Mouse (Mus musculus): Measurements from ENCODE around the gene Specc1.
A peak's percentile ranks its signal among the peaks of the same experiment; 100 is the strongest.
"Not testable (repeated sequence)": the region's sequence is repeated elsewhere in the genome, so short reads cannot be mapped to it uniquely, and the experiment has no call there.

Gene Specc1

DNA sequence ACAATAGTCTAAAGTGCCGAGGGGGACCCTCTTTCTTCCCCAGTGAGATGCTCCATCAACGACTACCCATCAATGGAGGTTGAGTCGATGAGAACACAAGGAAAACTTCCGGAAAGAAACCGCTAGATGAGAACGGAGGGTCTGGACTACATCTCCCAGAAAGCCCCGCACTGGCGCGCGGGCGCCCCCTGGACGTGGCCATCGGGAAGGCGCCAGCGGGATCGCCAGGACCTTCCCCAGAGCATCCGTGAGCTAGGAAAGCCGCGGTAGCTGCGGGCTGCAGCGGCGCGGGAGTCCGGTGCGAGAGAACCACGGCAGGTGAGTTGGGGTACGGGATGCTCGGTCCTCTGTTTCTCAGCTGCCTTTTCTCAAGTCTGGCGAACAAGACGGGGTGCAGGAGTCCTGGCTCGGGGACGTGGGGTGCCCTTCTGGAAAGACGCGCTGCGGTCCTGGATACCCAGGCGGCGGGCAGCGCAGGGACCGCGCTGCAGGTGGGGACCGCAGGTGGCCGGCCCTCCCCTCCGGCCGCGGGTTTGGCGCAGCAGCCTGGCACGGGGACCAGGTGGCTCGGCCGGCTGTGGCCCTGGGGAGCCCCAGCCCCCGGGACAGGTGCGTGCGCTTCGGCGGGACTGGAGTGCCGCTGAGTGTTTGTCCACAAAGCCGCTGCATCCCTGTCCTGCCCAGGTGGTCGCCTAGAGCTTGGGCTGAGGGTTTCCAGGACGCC, at the start of gene Specc1:
Gene Specc1, plus strand, starts transcription at position 192 of the 724 bp plus-strand sequence.
- peak; percentile 82 to 84 for DNase-seq (ENCODE audit: low spot score in 2 of 2)

DNA sequence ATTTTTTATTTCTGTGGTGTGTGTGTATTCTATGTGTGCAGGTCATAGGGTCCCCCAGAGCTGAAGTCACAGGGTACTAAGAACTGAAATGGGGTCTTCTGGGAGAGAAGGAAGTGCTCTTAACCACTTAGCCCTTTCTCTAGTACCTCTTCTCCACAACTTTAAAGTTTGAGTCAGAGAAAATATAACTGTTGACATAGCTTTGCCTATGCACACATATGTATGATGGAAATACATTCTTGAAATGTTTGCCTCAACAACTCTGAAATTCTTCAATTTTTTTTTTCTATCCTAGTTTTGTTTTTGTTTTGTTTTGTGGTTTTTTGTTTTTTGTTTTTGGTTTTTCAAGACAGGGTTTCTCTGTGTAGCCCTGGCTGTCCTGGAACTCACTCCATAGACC, 48.2 kb upstream of the Specc1 start:
- no peak for DNase-seq (ENCODE audit: low spot score in 2 of 2)

DNA sequence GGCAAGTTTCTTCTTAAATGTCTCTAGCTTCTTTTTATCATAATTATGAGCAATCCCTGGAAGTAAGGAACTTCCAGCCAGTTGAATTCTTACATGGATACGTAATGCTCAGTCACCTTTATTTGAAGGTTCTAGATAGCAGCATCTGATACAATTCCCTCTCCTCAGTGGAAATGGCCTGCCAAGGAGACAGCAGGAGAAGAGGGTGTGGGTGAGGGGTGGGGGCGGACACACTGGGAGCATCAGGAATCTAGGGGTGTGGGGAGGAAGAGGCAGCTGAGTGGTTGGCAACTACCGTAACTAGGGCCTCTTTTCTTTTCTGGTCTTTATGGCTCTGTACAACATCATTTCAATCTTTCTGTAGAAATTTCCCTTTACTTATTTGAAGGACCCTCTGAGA, 36.9 kb upstream of the Specc1 start:
- peak in 1 of 2 experiments; percentile 20 for DNase-seq (ENCODE audit: low spot score in 2 of 2)

DNA sequence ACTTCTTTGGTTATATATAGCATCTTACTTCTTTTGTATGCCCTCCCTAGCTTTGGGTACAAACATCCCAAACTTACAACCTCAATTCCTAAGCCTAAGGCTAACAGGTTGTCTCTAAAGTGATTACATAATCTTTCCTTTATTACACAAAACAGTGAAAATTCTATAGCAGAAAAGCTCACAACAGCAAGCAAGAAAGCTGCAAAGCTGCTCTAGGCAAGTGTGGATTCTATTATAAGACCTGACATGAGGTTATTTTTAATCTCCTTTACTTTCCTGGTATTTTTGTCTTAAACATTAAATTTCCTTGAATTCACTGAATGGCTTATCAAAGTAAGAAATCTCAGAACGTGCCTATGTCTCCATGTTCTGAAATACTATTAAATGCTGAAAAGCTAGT, 33.3 kb upstream of the Specc1 start:
- DNase-seq (ENCODE audit: low spot score in 2 of 2) = no peak

DNA sequence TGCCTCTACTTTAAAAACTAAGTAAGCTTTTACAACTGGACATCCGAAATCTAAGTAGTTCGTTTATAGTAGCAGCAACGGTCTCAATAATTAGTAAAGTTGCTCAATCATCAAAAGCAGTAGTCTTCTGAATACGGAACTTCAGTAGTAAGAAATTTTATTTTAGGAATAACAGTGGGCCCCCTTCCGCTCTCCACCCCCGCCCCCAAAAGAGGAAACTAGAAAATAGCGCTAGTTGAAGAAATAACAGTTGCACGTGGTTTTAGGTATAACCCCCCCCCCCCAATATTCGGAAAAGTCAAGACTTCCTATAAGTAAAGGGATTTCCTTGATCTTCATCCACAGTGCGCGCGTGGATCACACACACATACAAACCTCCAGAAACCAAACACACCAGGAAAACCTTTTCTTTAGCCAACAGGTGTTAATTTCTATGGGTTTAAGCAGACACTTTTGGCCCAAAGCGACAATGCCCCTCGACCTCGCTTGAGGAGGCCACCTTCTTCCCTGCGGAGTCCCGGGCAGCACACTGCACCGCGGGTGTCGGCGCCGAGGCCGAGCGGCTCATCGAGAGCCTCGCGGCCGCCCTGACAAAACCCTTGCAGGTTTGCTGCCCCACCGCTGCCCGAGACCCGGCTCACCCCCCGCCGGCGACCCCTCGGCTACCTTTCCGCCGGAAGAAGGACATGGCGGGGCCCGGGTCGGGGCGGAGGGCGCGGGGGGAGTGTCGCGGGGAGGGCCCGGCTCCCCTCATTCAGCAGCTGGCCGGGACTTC, 27.1 kb upstream of the Specc1 start:
- peak; percentile 19 to 20 for DNase-seq (ENCODE audit: low spot score in 2 of 2)

DNA sequence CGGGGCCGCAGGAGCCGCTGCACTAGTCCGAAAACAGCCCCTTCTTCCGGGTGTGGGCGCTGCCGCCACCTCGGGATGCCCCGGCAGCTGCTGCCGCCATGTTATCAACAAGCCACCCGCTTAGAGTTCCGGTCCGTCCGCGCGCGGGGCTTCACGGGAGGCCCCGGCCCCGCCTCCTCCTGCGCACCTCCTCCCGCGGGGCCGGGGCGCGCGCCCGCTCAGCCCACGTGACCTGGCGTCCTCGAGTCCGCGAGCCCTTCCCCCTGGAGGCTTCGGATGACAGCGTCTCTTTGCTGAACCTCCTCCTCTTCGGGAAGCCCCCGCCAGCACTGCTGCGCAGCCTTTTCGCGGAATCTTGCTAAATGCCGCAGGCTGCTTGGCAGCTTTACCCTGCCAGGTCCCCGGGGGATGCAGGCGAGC, 26.5 kb upstream of the Specc1 start, which contains the start of gene Akap10:
Gene Akap10, minus strand, starts transcription at position 155 of the 420 bp plus-strand sequence.
- DNase-seq (ENCODE audit: low spot score in 2 of 2) = peak; percentile 92 to 94

DNA sequence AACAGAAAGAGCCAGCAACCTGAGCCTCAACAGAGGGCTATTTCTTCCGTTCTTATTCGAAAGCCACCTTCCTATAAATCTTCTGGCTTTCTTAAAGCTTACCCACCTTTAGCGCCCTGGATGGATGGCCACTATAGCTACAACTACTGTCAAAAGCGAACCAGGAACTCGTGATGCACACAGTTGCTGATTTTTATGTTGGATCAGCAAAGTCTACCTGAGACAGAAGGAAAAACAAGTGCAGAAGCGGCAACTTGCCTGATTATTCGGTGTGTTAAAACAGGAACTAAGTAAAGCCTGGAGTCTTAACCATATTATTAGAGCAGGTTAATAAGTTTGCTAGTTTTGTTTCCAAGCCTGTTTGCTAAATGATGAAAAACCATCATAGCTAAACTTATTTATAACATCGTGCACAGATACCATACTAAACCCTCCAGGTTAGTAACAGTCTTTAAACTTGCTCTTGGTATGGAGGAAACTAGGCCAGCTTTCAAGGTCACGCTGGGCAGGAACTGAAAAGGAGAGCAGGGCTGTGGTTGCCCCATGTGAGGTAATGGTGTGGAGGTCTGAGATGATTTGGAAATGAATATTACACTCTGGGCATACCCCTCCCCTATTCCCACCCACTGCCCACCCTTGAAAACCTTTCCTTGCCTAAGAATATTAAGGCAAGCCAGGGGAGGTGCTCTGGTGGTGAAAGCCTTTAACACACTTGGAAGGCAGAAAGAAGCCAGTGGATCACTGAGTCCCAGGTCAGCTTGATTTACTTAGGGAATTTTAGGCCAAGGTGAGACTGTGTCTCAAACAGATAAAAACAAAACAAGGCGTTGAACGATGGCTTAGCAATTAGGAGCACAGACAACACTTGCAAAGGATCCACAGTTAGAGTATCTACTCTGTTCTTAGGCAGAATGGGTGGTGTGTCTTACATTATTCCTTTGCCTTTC, 25.6 kb upstream of the Specc1 start:
- no peak for DNase-seq (ENCODE audit: low spot score in 2 of 2)

DNA sequence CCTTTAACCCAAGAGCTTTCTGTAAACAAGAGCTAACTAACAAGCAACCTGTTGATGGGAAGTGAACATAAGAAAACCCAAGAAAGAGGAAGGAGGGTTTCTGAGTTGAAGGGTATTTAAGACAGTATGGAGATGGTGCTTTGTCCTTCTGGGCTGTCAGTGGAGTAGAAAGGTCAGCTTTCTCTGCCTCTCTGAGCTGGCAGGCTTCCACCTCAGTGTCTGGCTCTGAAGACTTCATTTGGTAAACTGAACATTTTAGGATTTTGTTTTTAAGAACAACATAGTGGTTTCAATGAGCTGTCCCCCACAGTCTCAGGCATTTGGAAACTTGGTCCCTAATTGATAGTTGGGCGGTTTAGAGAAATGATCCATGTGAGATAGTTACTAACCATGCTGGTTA, 18.8 kb upstream of the Specc1 start:
- DNase-seq (ENCODE audit: low spot score in 2 of 2) = no peak

DNA sequence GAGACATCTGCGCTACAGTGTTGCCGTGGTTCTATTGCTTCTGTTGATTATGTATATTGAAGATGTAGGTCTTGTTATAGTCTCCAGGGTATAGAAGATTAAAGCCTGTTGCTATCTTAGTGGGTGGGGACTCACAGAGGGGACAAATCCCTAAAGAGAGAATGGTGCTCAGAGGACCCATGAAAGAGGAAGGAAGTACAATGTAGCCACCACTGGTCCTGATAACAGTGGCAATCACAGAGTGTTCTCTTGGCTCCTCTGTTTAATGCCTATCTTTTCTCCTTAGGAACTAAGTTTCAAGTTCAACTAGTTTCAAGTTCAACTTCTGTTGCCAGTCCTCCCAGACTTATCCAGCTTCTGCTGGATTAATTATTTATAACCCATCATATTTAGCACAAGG, 13.7 kb upstream of the Specc1 start:
- DNase-seq (ENCODE audit: low spot score in 2 of 2) = no peak

DNA sequence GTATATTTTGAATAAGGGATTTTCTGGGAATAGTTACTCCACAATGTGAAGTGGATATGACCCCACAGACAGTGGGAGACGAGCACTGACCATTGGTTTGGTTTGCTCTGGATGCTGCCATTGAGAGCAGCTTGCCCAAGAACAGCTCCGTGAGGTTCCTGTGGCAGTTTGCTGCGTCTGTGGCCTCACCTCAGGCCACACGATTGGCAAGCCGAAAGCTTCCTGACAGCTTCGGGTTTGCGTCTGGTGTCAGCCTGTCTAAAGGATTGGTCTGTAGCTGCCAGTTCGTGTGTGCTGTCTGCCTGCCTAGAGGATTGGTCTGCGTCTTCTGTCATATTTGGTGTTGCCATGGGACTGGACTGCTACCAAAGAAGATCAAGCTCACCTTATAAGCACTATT, 12.1 kb upstream of the Specc1 start:
- no peak for DNase-seq (ENCODE audit: low spot score in 2 of 2)

DNA sequence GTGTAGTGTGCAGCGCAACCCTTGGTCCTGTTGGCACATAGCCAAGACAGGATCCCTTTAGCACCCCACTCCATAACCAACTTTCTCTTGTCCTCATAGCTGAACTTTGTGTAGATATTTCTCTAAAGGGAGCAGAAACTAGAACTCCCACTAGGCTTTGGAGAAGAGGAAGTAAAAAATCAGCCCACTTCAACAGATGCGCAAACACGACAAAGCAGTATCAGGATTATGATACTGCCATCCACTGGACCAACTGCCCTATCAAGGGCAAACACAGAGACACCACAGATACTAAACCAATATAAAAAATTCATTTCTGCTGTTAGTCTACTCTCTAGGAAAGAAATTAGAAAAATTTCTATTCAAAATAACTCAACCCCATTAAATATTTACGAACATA, 10.0 kb upstream of the Specc1 start:
- DNase-seq (ENCODE audit: low spot score in 2 of 2) = no peak

DNA sequence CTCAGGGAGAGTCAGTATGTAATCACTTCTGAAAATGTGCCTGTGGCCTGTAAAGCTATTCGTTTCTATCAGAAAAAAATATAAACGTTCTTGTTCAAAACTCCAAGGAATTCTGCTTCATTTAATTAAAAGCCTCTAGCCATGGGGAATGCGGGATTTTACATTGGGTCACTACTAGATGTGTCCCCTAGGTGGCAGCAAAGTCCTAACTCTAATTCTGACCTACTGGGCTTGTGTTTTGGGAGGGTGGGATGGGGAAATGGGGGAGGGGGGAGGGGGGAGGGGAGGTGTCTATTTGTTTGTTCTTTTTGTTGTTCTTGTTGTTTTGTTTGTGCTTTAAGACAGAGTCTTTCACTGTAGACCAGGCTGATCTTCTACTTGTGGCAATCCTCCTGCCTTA, 7.2 kb upstream of the Specc1 start:
- DNase-seq (ENCODE audit: low spot score in 2 of 2) = no peak

DNA sequence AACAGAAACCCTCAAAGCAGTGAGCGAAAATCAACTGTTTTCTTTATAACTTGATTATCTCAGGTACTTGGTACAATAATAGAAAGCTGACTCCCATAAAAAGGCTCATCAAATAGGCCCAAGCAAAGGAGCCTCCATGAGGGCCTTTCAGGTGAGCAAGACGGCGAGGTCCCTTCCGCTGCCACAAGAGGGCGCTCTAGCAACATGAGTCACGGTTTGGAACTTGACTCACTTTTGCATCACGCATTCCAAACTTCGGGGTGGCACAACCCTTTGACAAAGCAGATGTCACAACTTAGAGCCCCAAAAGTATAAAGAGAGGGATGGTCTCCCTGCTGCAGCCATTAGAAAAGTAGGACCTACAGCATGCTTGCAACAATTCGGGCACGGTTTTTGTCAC, 5.9 kb upstream of the Specc1 start:
- peak; percentile 69 to 81 for DNase-seq (ENCODE audit: low spot score in 2 of 2)

DNA sequence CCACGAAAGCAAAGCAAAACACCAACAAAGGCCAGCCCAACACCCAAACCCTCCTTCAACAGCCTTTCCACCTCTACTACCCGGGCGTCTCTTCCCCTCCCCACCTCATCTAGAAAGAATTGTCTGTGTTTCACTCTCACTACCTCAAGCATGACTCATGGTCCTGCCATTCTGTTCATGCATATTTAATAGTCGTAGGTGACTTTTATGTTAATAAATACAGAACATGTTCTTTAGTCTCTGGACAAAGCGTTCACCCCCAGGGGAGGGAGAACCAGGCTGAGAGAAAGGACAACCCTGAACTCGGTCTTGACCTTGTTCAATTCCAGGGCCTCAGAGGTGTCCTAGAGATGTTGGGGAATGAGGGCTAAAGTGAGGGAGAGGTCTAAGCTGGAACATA, 1.4 kb upstream of the Specc1 start:
- no peak for DNase-seq (ENCODE audit: low spot score in 2 of 2)

DNA sequence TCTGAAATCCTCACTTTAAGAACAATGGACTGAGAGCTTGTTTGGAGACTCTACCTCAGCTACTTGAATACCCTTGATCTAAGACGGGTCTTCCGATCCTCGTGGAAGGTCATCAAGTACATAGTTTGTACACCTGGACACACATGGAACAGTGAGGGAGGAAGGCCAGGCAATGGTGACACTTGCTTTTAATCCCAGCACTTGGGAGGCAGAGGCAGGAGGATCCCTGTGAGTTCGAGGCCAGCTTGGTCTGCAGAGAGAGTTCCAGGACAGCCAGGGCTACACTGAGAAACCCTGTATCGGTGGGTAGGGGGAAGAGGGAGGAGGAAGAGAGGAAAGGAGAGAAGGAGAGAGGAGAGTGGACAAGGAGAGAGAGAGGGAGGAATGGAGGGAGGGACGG, 612 bp upstream of the Specc1 start:
- DNase-seq (ENCODE audit: low spot score in 2 of 2) = no peak

DNA sequence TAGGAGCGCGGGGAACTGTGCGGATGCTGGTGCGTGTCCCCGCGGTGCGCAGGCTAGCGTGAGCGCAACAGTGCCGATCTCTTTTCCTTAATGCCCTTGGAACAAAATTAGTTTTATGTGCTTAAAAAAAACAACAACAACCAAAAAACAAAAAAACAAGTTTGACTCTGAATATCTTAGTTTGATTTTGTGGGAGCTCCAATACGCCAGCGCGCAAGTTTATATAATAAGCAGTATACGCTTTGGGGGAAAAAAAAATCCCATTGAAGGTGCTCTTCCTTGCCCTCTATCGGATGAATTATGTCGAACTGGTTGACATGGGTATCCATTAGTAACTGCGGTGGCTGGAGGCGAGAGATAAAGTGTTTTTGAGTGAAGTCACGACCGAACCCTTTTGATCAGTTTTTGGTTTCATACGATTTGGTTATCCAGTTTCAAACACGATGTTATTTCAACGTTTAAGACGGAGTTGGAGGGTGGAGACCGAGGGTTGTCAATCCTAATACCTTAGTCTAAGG, 792 bp downstream of the Specc1 start:
- DNase-seq (ENCODE audit: low spot score in 2 of 2) = no peak

DNA sequence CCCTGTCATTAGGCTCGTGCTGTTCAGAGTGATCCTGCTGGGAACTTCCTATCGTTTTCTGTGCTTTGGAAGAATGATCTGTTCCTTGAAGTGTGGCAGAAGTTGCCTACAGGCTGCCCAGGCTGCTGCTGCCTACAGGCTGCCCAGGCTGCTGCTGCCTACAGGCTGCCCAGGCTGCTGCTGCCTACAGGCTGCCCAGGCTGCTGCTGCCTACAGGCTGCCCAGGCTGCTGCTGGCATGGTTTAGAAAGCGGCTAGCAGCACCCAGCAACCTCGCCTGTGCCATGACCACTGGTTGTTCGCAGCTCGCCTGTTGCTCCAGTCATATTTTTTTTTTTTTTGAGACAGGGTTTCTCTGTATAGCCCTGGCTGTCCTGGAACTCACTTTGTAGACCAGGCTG, 2.1 kb downstream of the Specc1 start:
- not testable (repeated sequence) for DNase-seq (ENCODE audit: low spot score in 2 of 2)

DNA sequence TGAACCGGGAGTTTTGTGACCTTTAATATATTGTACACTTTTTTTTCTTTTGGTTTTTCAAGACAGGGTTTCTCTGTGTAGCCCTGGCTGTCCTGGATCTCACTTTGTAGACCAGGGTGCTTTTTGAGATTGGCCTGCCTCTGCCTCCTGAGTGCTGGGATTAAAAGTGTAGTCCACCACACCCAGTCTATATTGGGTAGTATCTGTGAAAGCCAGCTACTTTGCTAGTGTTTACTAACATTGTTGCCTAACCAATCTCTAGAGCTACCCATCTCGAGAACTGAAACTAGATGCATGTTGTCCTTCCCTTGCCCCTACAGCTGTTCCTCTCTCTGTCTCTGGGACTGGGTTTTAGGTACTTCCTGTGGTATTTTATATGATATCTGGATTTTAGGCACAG, 3.5 kb downstream of the Specc1 start:
- no peak for DNase-seq (ENCODE audit: low spot score in 2 of 2)

DNA sequence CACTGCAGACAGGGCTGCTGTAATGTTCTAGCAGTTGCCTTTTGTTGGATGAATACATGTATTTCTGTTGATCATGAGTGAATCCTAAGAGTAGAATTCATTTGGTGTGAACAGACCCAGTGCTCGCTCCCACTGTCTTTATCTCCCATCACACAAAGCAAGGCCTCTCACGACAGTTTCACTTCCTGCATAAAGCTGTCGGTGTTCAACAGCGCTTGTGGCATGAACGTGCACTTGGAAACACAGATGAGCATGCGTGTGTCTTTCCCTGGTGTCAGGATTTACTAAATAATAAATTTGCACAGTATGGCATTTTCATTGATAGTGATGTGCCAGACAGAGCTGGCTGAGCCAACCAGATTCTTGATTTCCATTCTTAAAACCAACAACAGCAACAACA, 6.1 kb downstream of the Specc1 start:
- DNase-seq (ENCODE audit: low spot score in 2 of 2) = no peak

DNA sequence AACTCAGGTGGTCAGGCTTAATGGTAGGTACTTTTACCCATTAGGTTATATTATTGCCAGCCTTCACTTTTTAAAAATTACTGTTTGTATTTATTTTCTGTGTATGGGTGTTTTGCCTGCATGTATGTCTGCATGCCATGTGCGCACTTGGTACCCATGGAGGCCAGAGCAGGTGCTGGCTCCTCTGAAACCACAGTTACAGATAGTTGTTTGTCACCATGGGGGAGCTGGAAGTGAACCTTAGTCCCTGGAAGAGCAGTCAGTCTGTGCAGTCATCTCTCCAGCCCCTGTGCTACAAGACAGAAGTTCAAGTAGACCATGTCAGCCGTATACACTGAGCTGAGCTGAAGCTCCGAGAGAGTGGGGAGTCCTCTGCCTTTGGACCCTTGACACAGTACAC, 6.6 kb downstream of the Specc1 start:
- DNase-seq (ENCODE audit: low spot score in 2 of 2) = no peak

DNA sequence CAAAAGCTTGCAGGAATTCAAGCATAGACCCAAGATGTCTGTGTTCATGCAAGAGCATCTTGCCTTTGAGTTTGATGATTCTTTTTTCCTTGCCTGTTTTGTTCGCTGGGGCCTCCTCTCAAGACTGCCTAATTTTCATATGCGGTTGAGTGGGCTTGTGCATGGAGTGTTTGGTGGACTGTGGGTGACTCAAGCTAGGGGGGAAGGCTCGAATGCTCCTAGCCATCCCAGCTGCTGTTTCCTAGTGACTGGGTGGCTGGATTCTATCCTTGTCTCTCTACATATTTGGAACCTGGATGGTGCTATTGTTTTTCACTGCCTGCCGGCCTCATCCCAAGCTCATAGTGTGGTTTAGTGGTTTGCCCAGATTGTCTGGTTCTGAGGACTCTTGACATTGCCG, 8.0 kb downstream of the Specc1 start:
- DNase-seq (ENCODE audit: low spot score in 2 of 2) = peak in 1 of 2 experiments; percentile 20

DNA sequence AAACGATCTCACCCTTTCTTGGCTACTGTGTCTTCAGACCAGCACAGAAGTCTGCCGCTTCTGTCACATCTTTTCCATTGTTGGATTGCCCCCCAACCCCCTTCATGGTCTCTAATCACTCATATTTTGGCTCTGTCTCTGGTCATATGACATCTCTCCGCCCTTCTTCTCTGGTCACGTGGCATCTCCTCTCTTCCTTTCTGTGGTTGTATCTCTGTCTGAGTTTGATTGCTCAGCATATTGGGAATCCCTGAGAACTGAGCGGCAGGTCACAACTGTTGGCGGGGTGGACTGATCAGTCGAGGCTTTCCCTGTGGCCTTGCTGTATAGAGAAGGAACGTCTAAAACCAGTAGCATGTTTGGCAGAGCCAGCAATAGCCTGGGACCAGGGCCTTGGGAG, 10.5 kb downstream of the Specc1 start:
- DNase-seq (ENCODE audit: low spot score in 2 of 2) = no peak

All from right cerebral cortex, postnatal 36 days (tissue).